Mouse (Mus musculus) ES-E14 (cell line): ENCODE data around the gene Dab2. TPM values are rescaled to one million over a fixed set of nuclear protein-coding genes. Genes with fewer than 3 reads are reported as not detected.

Experiments used
- DNase-seq: peaks from one replicate; pipeline ENCODE4 v3.0.0-alpha.2; 2013; ENCODE audit warnings: low read depth, low spot score
- H3K27ac ChIP-seq: 2 replicates; pipeline ENCODE4 v1.5.1; 2012; ENCODE audit warnings: low read depth, mild to moderate bottlenecking, low read length, moderate library complexity, mixed read lengths; ENCODE audit not compliant: poor library complexity, insufficient read depth, severe bottlenecking
- H3K36me3 ChIP-seq: 2 replicates; pipeline ENCODE4 v1.6.1; 2012; ENCODE audit warnings: mild to moderate bottlenecking, low read length, moderate library complexity, mixed read lengths; ENCODE audit not compliant: control insufficient read depth, poor library complexity, insufficient read depth, severe bottlenecking
- H3K4me1 ChIP-seq, 2 experiments: fragments of 150-350 bp in 1 of 2; sonication (generic) in 1 of 2; 2 replicates each; pipeline ENCODE4 v1.6.1; 2012; ENCODE audit warnings: low read length in 2 of 2, mild to moderate bottlenecking in 1 of 2, mixed read lengths in 1 of 2; ENCODE audit not compliant: control insufficient read depth in 2 of 2, insufficient read depth in 2 of 2, poor library complexity in 1 of 2
- H3K4me3 ChIP-seq, 2 experiments: fragments of 150-350 bp in 1 of 2; sonication (generic) in 1 of 2; 2 replicates each; pipeline ENCODE4 v1.5.1; 2012; ENCODE audit warnings: low read length in 2 of 2, low read depth in 1 of 2, mild to moderate bottlenecking in 1 of 2, mixed read lengths in 1 of 2; ENCODE audit not compliant: insufficient read depth in 1 of 2, poor library complexity in 1 of 2, severe bottlenecking in 1 of 2
- H3K9ac ChIP-seq: 2 replicates; pipeline ENCODE4 v1.6.1; 2012; ENCODE audit warnings: low read depth, mild to moderate bottlenecking, low read length, mixed read lengths; ENCODE audit not compliant: poor library complexity, insufficient read depth, severe bottlenecking
- H3K9me3 ChIP-seq: fragments of 150-350 bp; sonication (generic); 2 replicates; pipeline ENCODE4 v1.6.1; 2012; ENCODE audit warnings: low read depth, mild to moderate bottlenecking, low read length; ENCODE audit not compliant: control insufficient read depth, insufficient read depth
- CHD2 ChIP-seq: IDR thresholded peaks from 2 replicates; pipeline ENCODE4 v1.6.1; 2014; ENCODE audit warnings: mild to moderate bottlenecking, low read depth, low read length, inconsistent platforms
- HCFC1 ChIP-seq: IDR thresholded peaks from 2 replicates; pipeline ENCODE4 v1.6.1; 2012; ENCODE audit warnings: low read length, inconsistent platforms, borderline replicate concordance; ENCODE audit not compliant: insufficient read depth
- MAFK ChIP-seq: IDR thresholded peaks from 2 replicates; pipeline ENCODE4 v1.6.1; 2014; ENCODE audit warnings: mild to moderate bottlenecking, low read depth, low read length, inconsistent platforms; ENCODE audit not compliant: insufficient read depth
- ZC3H11A ChIP-seq: IDR thresholded peaks from 2 replicates; pipeline ENCODE4 v1.6.1; 2012; ENCODE audit warnings: low read depth, mild to moderate bottlenecking, inconsistent platforms, low read length, borderline replicate concordance
- ZNF384 ChIP-seq: IDR thresholded peaks from 2 replicates; pipeline ENCODE4 v1.6.1; 2012; ENCODE audit warnings: low read depth, low read length, inconsistent platforms
- in situ Hi-C, 2 experiments: fragments of 600-800 bp; cut with MboI; formaldehyde crosslinking; loops; one replicate each; pipeline ENCODE4 v1.15.1; 2025; ENCODE audit warnings: low sequenced_read_pairs in 2 of 2, inconsistent platforms in 1 of 2; ENCODE audit not compliant: unreplicated experiment in 2 of 2
- total RNA-seq: library from RNA; depleted of rRNA; stranded (reverse); fragments of 300-350 nt; gene quantifications from 2 replicates; pipeline ENCODE4 v1.2.3, GENCODE M21; 2012

Gene Dab2
- total RNA-seq, 1 experiment: 11.5 TPM

GRCm38 (mm10) chr15:6398211-6398610, 98.6 kb downstream of the Dab2 start:
- no peak for DNase-seq
- Histone ChIP-seq H3K36me3 (no peaks in the 10 kb centered on the region), H3K4me3 (no peak overlapping the region), H3K4me1 (no peaks in the 10 kb centered on the region), H3K9me3 (no peaks in the 10 kb centered on the region), H3K27ac (no peak overlapping the region), H3K9ac (no peak overlapping the region)
- TF ChIP-seq CHD2 (no peak), MAFK (no peak), HCFC1 (no peak), ZNF384 (no peak), ZC3H11A (no peak)
- in situ Hi-C loops: no loop called here

DNA sequence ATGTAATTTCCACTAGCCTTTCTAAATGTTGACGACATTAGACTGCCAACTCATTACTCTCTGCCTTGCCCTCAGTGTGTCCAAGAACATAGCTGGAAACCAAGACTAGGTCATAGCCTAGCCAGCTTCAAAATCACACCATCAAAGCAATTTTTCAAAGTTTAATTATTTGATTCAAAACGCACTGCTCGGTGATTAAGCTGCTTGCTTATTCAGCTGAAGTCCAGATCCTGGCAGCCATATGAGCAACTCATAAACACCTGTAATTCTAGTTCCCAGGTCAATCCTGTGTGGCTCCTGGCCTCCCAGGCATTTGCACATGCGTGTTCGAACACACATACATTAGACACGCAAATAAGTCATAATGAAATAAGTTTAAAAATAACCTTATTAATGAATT, 99.3 kb downstream of the Dab2 start:
- no peaks in the 10 kb centered on the region for H3K36me3 ChIP-seq
- in situ Hi-C loops: no loop called here
- H3K4me3 ChIP-seq: no peak overlapping the region
- no peaks in the 10 kb centered on the region for H3K4me1 ChIP-seq
- no peaks in the 10 kb centered on the region for H3K9me3 ChIP-seq
- DNase-seq: no peak
- no peak overlapping the region for H3K9ac ChIP-seq
- no peak overlapping the region for H3K27ac ChIP-seq
- TF ChIP-seq MAFK (no peak), HCFC1 (no peak), ZNF384 (no peak), ZC3H11A (no peak), CHD2 (no peak)

DNA sequence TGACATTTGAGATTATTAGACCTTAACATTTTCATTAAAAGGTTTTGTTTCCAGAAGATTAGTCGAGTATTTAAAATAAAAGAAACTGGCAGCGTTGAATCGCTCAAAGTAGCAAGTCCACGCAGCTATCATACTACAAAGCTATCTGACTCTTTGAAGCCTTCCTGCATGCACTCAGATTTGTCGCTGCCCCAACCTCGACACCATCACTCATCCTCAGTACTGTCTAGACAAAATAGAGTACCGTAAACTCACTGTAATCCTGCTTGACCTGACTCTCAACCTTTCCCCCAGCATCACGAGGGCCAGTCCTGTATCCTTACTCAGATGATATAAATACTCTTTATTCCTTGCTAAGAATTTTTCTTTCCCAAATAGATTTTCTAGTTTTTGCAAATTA, 100.5 kb downstream of the Dab2 start:
- Histone ChIP-seq H3K9ac (no peak overlapping the region), H3K27ac (no peak overlapping the region), H3K4me3 (no peak overlapping the region), H3K4me1 (no peaks in the 10 kb centered on the region), H3K36me3 (no peaks in the 10 kb centered on the region), H3K9me3 (no peaks in the 10 kb centered on the region)
- no peak for DNase-seq
- TF ChIP-seq HCFC1 (no peak), ZNF384 (no peak), CHD2 (no peak), MAFK (no peak), ZC3H11A (no peak)
- in situ Hi-C loops: no loop called here

DNA sequence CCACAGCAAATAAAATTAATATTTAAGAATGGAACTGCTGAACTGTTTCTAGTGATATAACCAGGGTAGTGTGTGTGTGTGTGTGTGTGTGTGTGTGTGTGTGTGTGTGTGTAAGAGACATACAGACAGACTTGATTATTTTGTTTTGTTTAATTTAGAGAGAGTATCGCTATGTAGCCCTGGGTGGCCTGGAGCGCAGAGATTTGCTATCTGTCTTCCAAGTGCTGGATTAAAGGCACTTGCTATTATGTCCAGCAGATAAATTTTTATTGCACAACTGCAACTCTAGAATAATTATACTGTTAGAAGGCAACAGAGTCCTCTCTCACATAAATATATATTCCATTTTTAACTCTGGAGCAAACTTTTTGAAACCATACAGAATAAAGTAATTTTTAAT, 102.8 kb downstream of the Dab2 start:
- no peak overlapping the region for H3K27ac ChIP-seq
- TF ChIP-seq ZNF384: no peak
- TF ChIP-seq MAFK: no peak
- no peak for TF ChIP-seq HCFC1
- TF ChIP-seq ZC3H11A: no peak
- TF ChIP-seq CHD2: no peak
- no peaks in the 10 kb centered on the region for H3K36me3 ChIP-seq
- in situ Hi-C loops: no loop called here
- no peaks in the 10 kb centered on the region for H3K4me1 ChIP-seq
- H3K4me3 ChIP-seq: no peak overlapping the region
- no peaks in the 10 kb centered on the region for H3K9me3 ChIP-seq
- no peak overlapping the region for H3K9ac ChIP-seq
- no peak for DNase-seq

- H3K4me3 ChIP-seq: no peak overlapping the region
- in situ Hi-C loops: no loop called here
- no peaks in the 10 kb centered on the region for H3K9me3 ChIP-seq
- no peak for TF ChIP-seq ZNF384
- no peak for TF ChIP-seq HCFC1
- TF ChIP-seq ZC3H11A: no peak
- no peak for TF ChIP-seq CHD2
- no peak for TF ChIP-seq MAFK
- no peak for DNase-seq
- H3K9ac ChIP-seq: no peak overlapping the region
- no peaks in the 10 kb centered on the region for H3K4me1 ChIP-seq
- no peak overlapping the region for H3K27ac ChIP-seq
- H3K36me3 ChIP-seq: no peaks in the 10 kb centered on the region
Observed at GRCm38 (mm10) chr15:6404172-6404571, 104.6 kb downstream of the Dab2 start.
